Mouse (Mus musculus) stomach, postnatal 0 days (tissue): ENCODE measurements around the gene Syn2.

Source experiments
- CTCF ChIP-seq: IDR thresholded peaks from 2 replicates; pipeline ENCODE4 v1.5.1; 2016; ENCODE audit warnings: antibody characterized with exemption, low read depth, mild to moderate bottlenecking, moderate library complexity
- EP300 ChIP-seq: optimal IDR thresholded peaks from 2 replicates; pipeline ENCODE3; 2016; ENCODE audit warnings: antibody characterized with exemption

- TF ChIP-seq CTCF (no peak), EP300 (no peak)
Measured at GRCm38 (mm10) chr6:115212132-115212903, 77.6 kb downstream of the Syn2 start.
